10 mouse cellular contexts compared by ENCODE assay signal in genomic region chr7:44428171-44428950, GRCm38 (mm10). TPM values are rescaled to one million over a fixed set of nuclear protein-coding genes. Genes with fewer than 3 reads are reported as not detected.
DNase-seq lines count a peak whose midpoint lies in the region; ATAC-seq and TF ChIP-seq lines count a peak whose summit lies in the region.
"Had no signal": no experiment of that assay in that cellular context is flagged by ENCODE, and none has a peak within 500 bp of the region (broad histone marks: within the 10 kb centered on the region; RNA-seq: fewer than 3 reads in every experiment).

No protein-coding gene starts in this region.

- H3K4me1 ChIP-seq in kidney, embryonic 14.5 days (ENCODE audit: control insufficient read depth, insufficient read depth, low read length), result 0 out of 2 replicates have a peak, but pooled peaks cover 7% of the 10 kb centered on the region
- no peaks in the 10 kb centered on the region for H3K4me1 ChIP-seq in kidney, adult 2 months (ENCODE audit: control insufficient read depth, insufficient read depth, low read length)
- H3K4me1 ChIP-seq in forebrain, embryonic 12.5 days, result peaks cover 56% of the 10 kb centered on the region
- peaks cover 23% of the 10 kb centered on the region for H3K4me1 ChIP-seq in limb, embryonic 15.5 days
- H3K4me1 ChIP-seq in stomach, embryonic 16.5 days (ENCODE audit: control insufficient read depth, insufficient read depth, low read length), result no peaks in the 10 kb centered on the region; the same call in 1 of the 2 replicates

- DNase-seq in kidney, adult 2 months, result no peak
- DNase-seq in cerebellum, adult 18-20 months, result peak; percentile 68 to 69
- DNase-seq in B cell, adult 2 months, result no peak

- H3K27ac ChIP-seq in kidney, embryonic 14.5 days (ENCODE audit: low read depth, low read length), result no peak overlapping the region
- H3K27ac ChIP-seq in kidney, adult 2 months (ENCODE audit: insufficient read depth, low read depth, low read length), result no peak overlapping the region
- peak overlapping the region; percentile 99 for H3K27ac ChIP-seq in forebrain, embryonic 12.5 days
- H3K27ac ChIP-seq in limb, embryonic 15.5 days, result no peak overlapping the region
- no peak overlapping the region for H3K27ac ChIP-seq in stomach, embryonic 16.5 days (ENCODE audit: low read length)

- 2% methylated on average over 17 of the region's 38 CpGs for WGBS in kidney, embryonic 14.5 days
- WGBS in kidney, adult 2 months, result 4% methylated on average over 16 of the region's 38 CpGs
- WGBS in forebrain, embryonic 12.5 days, result under 1% methylated on average over 17 of the region's 38 CpGs
- 2% methylated on average over 15 of the region's 38 CpGs for WGBS in limb, embryonic 15.5 days
- WGBS in stomach, embryonic 16.5 days, result 1% methylated on average over 16 of the region's 38 CpGs

- H3K9me3 ChIP-seq in kidney, embryonic 14.5 days (ENCODE audit: control insufficient read depth, low read length), result no peaks in the 10 kb centered on the region
- H3K9me3 ChIP-seq in forebrain, embryonic 12.5 days, result no peaks in the 10 kb centered on the region
- H3K9me3 ChIP-seq in limb, embryonic 15.5 days, result no peaks in the 10 kb centered on the region
- no peaks in the 10 kb centered on the region for H3K9me3 ChIP-seq in stomach, embryonic 16.5 days (replicated peaks; ENCODE audit: control insufficient read depth, low read length)

- no peaks in the 10 kb centered on the region for H3K36me3 ChIP-seq in kidney, embryonic 14.5 days (ENCODE audit: control insufficient read depth, insufficient read depth, low read length)
- no peaks in the 10 kb centered on the region for H3K36me3 ChIP-seq in kidney, adult 2 months (ENCODE audit: control insufficient read depth, insufficient read depth, low read length)
- H3K36me3 ChIP-seq in forebrain, embryonic 12.5 days (replicated peaks), result no peaks in the 10 kb centered on the region
- H3K36me3 ChIP-seq in limb, embryonic 15.5 days, result no peaks in the 10 kb centered on the region
- H3K36me3 ChIP-seq in stomach, embryonic 16.5 days (ENCODE audit: control insufficient read depth, insufficient read depth, low read length), result no peaks in the 10 kb centered on the region

- peak overlapping the region; percentile 91 for H3K4me2 ChIP-seq in kidney, embryonic 14.5 days (replicated peaks; ENCODE audit: low read depth, low read length)
- peak overlapping the region; percentile 88 for H3K4me2 ChIP-seq in forebrain, embryonic 12.5 days
- peak overlapping the region; percentile 86 for H3K4me2 ChIP-seq in limb, embryonic 15.5 days
- peak overlapping the region; percentile 68 for H3K4me2 ChIP-seq in stomach, embryonic 16.5 days (ENCODE audit: low read depth, low read length)

- H3K27me3 ChIP-seq in kidney, embryonic 14.5 days (ENCODE audit: control insufficient read depth, insufficient read depth, low read length), result peaks cover 53% of the 10 kb centered on the region
- H3K27me3 ChIP-seq in kidney, adult 2 months (replicated peaks; ENCODE audit: control insufficient read depth, insufficient read depth, low read length), result peaks cover 2% of the 10 kb centered on the region; the same call in 1 of the 2 replicates
- no peaks in the 10 kb centered on the region; the same call in 1 of the 2 replicates for H3K27me3 ChIP-seq in forebrain, embryonic 12.5 days
- peaks cover 72% of the 10 kb centered on the region for H3K27me3 ChIP-seq in limb, embryonic 15.5 days
- H3K27me3 ChIP-seq in stomach, embryonic 16.5 days (ENCODE audit: control insufficient read depth, insufficient read depth, low read length), result peaks cover 38% of the 10 kb centered on the region

- no peak for TF ChIP-seq POLR2A in kidney, adult 2 months (IDR thresholded peaks at IDR 0.05; ENCODE audit: low read depth, low read length)

- 0 out of 2 replicates have a peak, but pooled peaks have one; percentile 33 for ATAC-seq in kidney, embryonic 14.5 days (ENCODE audit: low FRiP score, low TSS enrichment)
- peak; percentile 42 for ATAC-seq in forebrain, embryonic 12.5 days (ENCODE audit: low FRiP score)
- no peak for ATAC-seq in limb, embryonic 15.5 days (ENCODE audit: insufficient number of reproducible peaks, low FRiP score, low TSS enrichment, low read depth)
- peak; percentile 11; the same call in 1 of the 2 replicates for ATAC-seq in stomach, embryonic 16.5 days (ENCODE audit: insufficient read depth, low FRiP score)
- ATAC-seq in erythroblast, adult 5-6 weeks (replicated peaks; ENCODE audit: low FRiP score, poor library complexity, severe bottlenecking), result no peak

- TF ChIP-seq CTCF in kidney, adult 2 months (conservative IDR thresholded peaks at IDR 0.05; ENCODE audit: insufficient read depth, insufficient read length, low read depth, low read length), result no peak

- H3K9ac ChIP-seq in kidney, embryonic 14.5 days (ENCODE audit: low read depth, low read length), result peak overlapping the region; percentile 44; the same call in 1 of the 2 replicates
- H3K9ac ChIP-seq in forebrain, embryonic 12.5 days, result peak overlapping the region; percentile 95
- no peak overlapping the region for H3K9ac ChIP-seq in limb, embryonic 15.5 days
- peak overlapping the region; percentile 63 for H3K9ac ChIP-seq in stomach, embryonic 16.5 days (ENCODE audit: low read length)

- peak overlapping the region; percentile 47 for H3K4me3 ChIP-seq in kidney, embryonic 14.5 days (ENCODE audit: low read length)
- H3K4me3 ChIP-seq in kidney, adult 2 months (ENCODE audit: insufficient read depth, low read depth, low read length), result no peak overlapping the region
- peak overlapping the region; percentile 82 for H3K4me3 ChIP-seq in forebrain, embryonic 12.5 days (replicated peaks)
- peak overlapping the region; percentile 60 for H3K4me3 ChIP-seq in limb, embryonic 15.5 days
- peak overlapping the region; percentile 52 for H3K4me3 ChIP-seq in stomach, embryonic 16.5 days (replicated peaks; ENCODE audit: low read length)

RNA-seq across cellular contexts. Expression of gene Lrrc4b, which starts 0.5 kb away (rescaled TPM):
- polyA plus RNA-seq in kidney, embryonic 14.5 days (2014; fragmentation: Nextera tagmentation; extraction: Ambion mirVana), result 0.50 and 0.70 TPM in 2 replicates
- polyA plus RNA-seq in kidney, adult 2 months (2012; rRNA removed), result 0.30 and 0.52 TPM in 2 replicates
- polyA plus RNA-seq in forebrain, embryonic 12.5 days (2016; fragmentation: Nextera tagmentation; extraction: Ambion mirVana), result 10.6 and 12.0 TPM in 2 replicates
- polyA plus RNA-seq in limb, embryonic 15.5 days (2015; fragmentation: Nextera tagmentation; extraction: Ambion mirVana), result 0.55 and 0.87 TPM in 2 replicates
- 0.31 and 0.52 TPM in 2 replicates for polyA plus RNA-seq in stomach, embryonic 16.5 days (2015; fragmentation: Nextera tagmentation; extraction: Ambion mirVana)
- not detected in 2 replicates for total RNA-seq in erythroblast, adult 5-6 weeks (2015; ENCODE audit: low replicate concordance)
- not detected in 2 replicates for total RNA-seq in erythroblast, adult 5-6 weeks (2017; ENCODE audit: low replicate concordance)
- total RNA-seq: hematopoietic stem cell, adult 5-6 weeks had no signal

RNA-seq across cellular contexts. Expression of gene Aspdh, which starts 36.8 kb away (rescaled TPM):
- 0.88 and 1.6 TPM in 2 replicates for polyA plus RNA-seq in kidney, embryonic 14.5 days (2014; fragmentation: Nextera tagmentation; extraction: Ambion mirVana)
- polyA plus RNA-seq in kidney, adult 2 months (2012; rRNA removed), result 224 and 293 TPM in 2 replicates
- 4.8 TPM in 2 replicates for polyA plus RNA-seq in forebrain, embryonic 12.5 days (2016; fragmentation: Nextera tagmentation; extraction: Ambion mirVana)
- 0.29 and 0.56 TPM in 2 replicates for polyA plus RNA-seq in limb, embryonic 15.5 days (2015; fragmentation: Nextera tagmentation; extraction: Ambion mirVana)
- polyA plus RNA-seq in stomach, embryonic 16.5 days (2015; fragmentation: Nextera tagmentation; extraction: Ambion mirVana), result 0.72 and 0.87 TPM in 2 replicates
- total RNA-seq in erythroblast, adult 5-6 weeks (2015; ENCODE audit: low replicate concordance), result not detected in 2 replicates
- not detected in 2 replicates for total RNA-seq in erythroblast, adult 5-6 weeks (2017; ENCODE audit: low replicate concordance)
- total RNA-seq: hematopoietic stem cell, adult 5-6 weeks had no signal
- polyA plus RNA-seq: spleen, adult 2 months had no signal

RNA-seq across cellular contexts. Expression of gene Josd2, which starts 39.4 kb away (rescaled TPM):
- 64.9 and 78.9 TPM in 2 replicates for polyA plus RNA-seq in kidney, embryonic 14.5 days (2014; fragmentation: Nextera tagmentation; extraction: Ambion mirVana)
- 92.8 and 129 TPM in 2 replicates for polyA plus RNA-seq in kidney, adult 2 months (2012; rRNA removed)
- 47.2 and 56.8 TPM in 2 replicates for polyA plus RNA-seq in forebrain, embryonic 12.5 days (2016; fragmentation: Nextera tagmentation; extraction: Ambion mirVana)
- 92.9 and 121 TPM in 2 replicates for polyA plus RNA-seq in limb, embryonic 15.5 days (2015; fragmentation: Nextera tagmentation; extraction: Ambion mirVana)
- 88.0 and 102 TPM in 2 replicates for polyA plus RNA-seq in stomach, embryonic 16.5 days (2015; fragmentation: Nextera tagmentation; extraction: Ambion mirVana)
- 6.7 and 43.7 TPM in 2 replicates for total RNA-seq in erythroblast, adult 5-6 weeks (2015; ENCODE audit: low replicate concordance)
- 33.7 and 59.7 TPM in 2 replicates for total RNA-seq in erythroblast, adult 5-6 weeks (2017; ENCODE audit: low replicate concordance)

RNA-seq across cellular contexts. Expression of gene 1700008O03Rik, which starts 42.7 kb away (rescaled TPM):
- polyA plus RNA-seq in kidney, embryonic 14.5 days (2014; fragmentation: Nextera tagmentation; extraction: Ambion mirVana), result 1.0 and 1.5 TPM in 2 replicates
- polyA plus RNA-seq in kidney, adult 2 months (2012; rRNA removed), result 0.69 and 0.75 TPM in 2 replicates
- 0.86 and 1.5 TPM in 2 replicates for polyA plus RNA-seq in forebrain, embryonic 12.5 days (2016; fragmentation: Nextera tagmentation; extraction: Ambion mirVana)
- 0.43 and 0.58 TPM in 2 replicates for polyA plus RNA-seq in limb, embryonic 15.5 days (2015; fragmentation: Nextera tagmentation; extraction: Ambion mirVana)
- 0.84 and 1.2 TPM in 2 replicates for polyA plus RNA-seq in stomach, embryonic 16.5 days (2015; fragmentation: Nextera tagmentation; extraction: Ambion mirVana)
- not detected in 2 replicates for total RNA-seq in erythroblast, adult 5-6 weeks (2015; ENCODE audit: low replicate concordance)
- not detected in 2 replicates for total RNA-seq in erythroblast, adult 5-6 weeks (2017; ENCODE audit: low replicate concordance)

RNA-seq across cellular contexts. Expression of gene Syt3, which starts 44.5 kb away (rescaled TPM):
- 1.4 and 2.3 TPM in 2 replicates for polyA plus RNA-seq in kidney, embryonic 14.5 days (2014; fragmentation: Nextera tagmentation; extraction: Ambion mirVana)
- 12.0 and 12.9 TPM in 2 replicates for polyA plus RNA-seq in kidney, adult 2 months (2012; rRNA removed)
- polyA plus RNA-seq in forebrain, embryonic 12.5 days (2016; fragmentation: Nextera tagmentation; extraction: Ambion mirVana), result 5.5 and 6.6 TPM in 2 replicates
- polyA plus RNA-seq in limb, embryonic 15.5 days (2015; fragmentation: Nextera tagmentation; extraction: Ambion mirVana), result 2.2 and 3.2 TPM in 2 replicates
- polyA plus RNA-seq in stomach, embryonic 16.5 days (2015; fragmentation: Nextera tagmentation; extraction: Ambion mirVana), result 1.3 and 1.5 TPM in 2 replicates
- total RNA-seq in erythroblast, adult 5-6 weeks (2015; ENCODE audit: low replicate concordance), result not detected in 2 replicates
- total RNA-seq in erythroblast, adult 5-6 weeks (2017; ENCODE audit: low replicate concordance), result not detected in 2 replicates

Comparison
In these comparisons a context has a peak if more than half of its experiments do, and no peak if none do; other contexts are left out.
1. RNA of gene Aspdh, which starts 36.8 kb away (polyA plus RNA-seq): 224 to 293 TPM in kidney, adult 2 months; 4.8 TPM in forebrain, embryonic 12.5 days, 0.88 to 1.6 TPM in kidney, embryonic 14.5 days, 0.72 to 0.87 TPM in stomach, embryonic 16.5 days and 0.29 to 0.56 TPM in limb, embryonic 15.5 days; every median in the first group is over 10 times any median in the second.
2. ATAC-seq: peak in kidney, embryonic 14.5 days (single experiment), forebrain, embryonic 12.5 days (single experiment) and stomach, embryonic 16.5 days (single experiment); none in limb, embryonic 15.5 days (single experiment) and erythroblast, adult 5-6 weeks (single experiment).
3. DNase-seq: peak in cerebellum, adult 18-20 months (2 of 2); none in kidney, adult 2 months (single experiment) and B cell, adult 2 months (0 of 2).
4. Peak in every context shown above with its lines, with median percentiles within 50 percentile points of each other: H3K4me2 ChIP-seq.